Mouse (Mus musculus): ENCODE data around the gene Arhgap15.
"Not testable (repeated sequence)": the region's sequence is repeated elsewhere in the genome, so short reads cannot be mapped to it uniquely, and the experiment has no call there.

The Arhgap15 gene

GRCm38 (mm10) chr2:43748287-43748983 lies at the start of gene Arhgap15:
Gene Arhgap15, plus strand, starts transcription at chr2:43748824.
- no peak for DNase-seq (ENCODE audit: low spot score in 2 of 2)

- peak; percentile 6 to 39 for DNase-seq (ENCODE audit: low spot score in 2 of 2)
Measured at GRCm38 (mm10) chr2:43712611-43713138, 35.9 kb upstream of the Arhgap15 start.

- peak; percentile 70 to 86 for DNase-seq (ENCODE audit: low spot score in 2 of 2)
Measured at GRCm38 (mm10) chr2:43722446-43723103, 26.0 kb upstream of the Arhgap15 start.

GRCm38 (mm10) chr2:43723104-43723541 lies 25.5 kb upstream of the Arhgap15 start:
- DNase-seq (ENCODE audit: low spot score in 2 of 2), result no peak

GRCm38 (mm10) chr2:43727181-43727580 lies 21.4 kb upstream of the Arhgap15 start:
- no peak for DNase-seq (ENCODE audit: low spot score in 2 of 2)

GRCm38 (mm10) chr2:43727693-43728092 lies 20.9 kb upstream of the Arhgap15 start:
- no peak for DNase-seq (ENCODE audit: low spot score in 2 of 2)

GRCm38 (mm10) chr2:43728831-43729230 lies 19.8 kb upstream of the Arhgap15 start:
- DNase-seq (ENCODE audit: low spot score in 2 of 2), result no peak

GRCm38 (mm10) chr2:43732396-43732795 lies 16.2 kb upstream of the Arhgap15 start:
- DNase-seq (ENCODE audit: low spot score in 2 of 2), result no peak

- DNase-seq (ENCODE audit: low spot score in 2 of 2), result not testable (repeated sequence)
Measured at GRCm38 (mm10) chr2:43735071-43735470, 13.6 kb upstream of the Arhgap15 start.

GRCm38 (mm10) chr2:43737546-43737945 lies 11.1 kb upstream of the Arhgap15 start:
- no peak for DNase-seq (ENCODE audit: low spot score in 2 of 2)

- no peak for DNase-seq (ENCODE audit: low spot score in 2 of 2)
Measured at GRCm38 (mm10) chr2:43738562-43739112, 10.0 kb upstream of the Arhgap15 start.

GRCm38 (mm10) chr2:43739190-43739818 lies 9.3 kb upstream of the Arhgap15 start:
- DNase-seq (ENCODE audit: low spot score in 2 of 2), result no peak

GRCm38 (mm10) chr2:43749321-43749720 lies 697 bp downstream of the Arhgap15 start:
- no peak for DNase-seq (ENCODE audit: low spot score in 2 of 2)

- DNase-seq (ENCODE audit: low spot score in 2 of 2), result no peak
Measured at GRCm38 (mm10) chr2:43755899-43756298, 7.3 kb downstream of the Arhgap15 start.

GRCm38 (mm10) chr2:43756626-43757025 lies 8.0 kb downstream of the Arhgap15 start:
- DNase-seq (ENCODE audit: low spot score in 2 of 2), result no peak

GRCm38 (mm10) chr2:43761735-43762134 lies 13.1 kb downstream of the Arhgap15 start:
- DNase-seq (ENCODE audit: low spot score in 2 of 2), result no peak

- no peak for DNase-seq (ENCODE audit: low spot score in 2 of 2)
Measured at GRCm38 (mm10) chr2:43763279-43763678, 14.7 kb downstream of the Arhgap15 start.

GRCm38 (mm10) chr2:43764456-43764855 lies 15.8 kb downstream of the Arhgap15 start:
- DNase-seq (ENCODE audit: low spot score in 2 of 2), result no peak

- DNase-seq (ENCODE audit: low spot score in 2 of 2), result no peak
Measured at GRCm38 (mm10) chr2:43766200-43766599, 17.6 kb downstream of the Arhgap15 start.

GRCm38 (mm10) chr2:43769850-43770570 lies 21.4 kb downstream of the Arhgap15 start:
- DNase-seq (ENCODE audit: low spot score in 2 of 2), result no peak

GRCm38 (mm10) chr2:43772640-43773039 lies 24.0 kb downstream of the Arhgap15 start:
- DNase-seq (ENCODE audit: low spot score in 2 of 2), result no peak

GRCm38 (mm10) chr2:43782157-43782556 lies 33.5 kb downstream of the Arhgap15 start:
- no peak for DNase-seq (ENCODE audit: low spot score in 2 of 2)

Measured in frontal cortex, postnatal 36 days (tissue).